ENCODE assay signal across 13 mouse cellular contexts in genomic region chr11:100816342-100816741, GRCm38 (mm10). TPM values are rescaled to one million over a fixed set of nuclear protein-coding genes. Genes with fewer than 3 reads are reported as not detected.
"Had no signal": no experiment of that assay in that cellular context is flagged by ENCODE, and none has a peak within 500 bp of the region (broad histone marks: within the 10 kb centered on the region; RNA-seq: fewer than 3 reads in every experiment).

No protein-coding gene starts in this region.

- H3K9me3 ChIP-seq: lung, embryonic 15.5 days; midbrain, embryonic 13.5 days had no signal

- H3K9ac ChIP-seq: limb, embryonic 12.5 days; liver, embryonic 14.5 days; lung, embryonic 15.5 days; midbrain, embryonic 13.5 days had no signal

- H3K36me3 ChIP-seq: limb, embryonic 12.5 days; lung, embryonic 15.5 days; midbrain, embryonic 13.5 days had no signal

- H3K27me3 ChIP-seq: lung, embryonic 15.5 days; midbrain, embryonic 13.5 days had no signal

- H3K27ac ChIP-seq: layer of hippocampus, adult 2 months; limb, embryonic 12.5 days; liver, embryonic 14.5 days; lung, embryonic 15.5 days; midbrain, embryonic 13.5 days had no signal

- ATAC-seq: midbrain, embryonic 13.5 days had no signal

- H3K4me3 ChIP-seq: layer of hippocampus, adult 2 months; limb, embryonic 12.5 days; lung, embryonic 15.5 days; midbrain, embryonic 13.5 days had no signal

- H3K4me1 ChIP-seq: midbrain, embryonic 13.5 days had no signal

- H3K4me2 ChIP-seq: limb, embryonic 12.5 days; lung, embryonic 15.5 days; midbrain, embryonic 13.5 days had no signal

- DNase-seq: kidney, postnatal 4 days; lung, postnatal 14 days; right cerebral cortex, postnatal 25 days; thymus, postnatal 4 days had no signal

RNA-seq across cellular contexts. Expression of gene Hcrt, which starts 53.6 kb away (rescaled TPM):
- total RNA-seq: layer of hippocampus, adult 2 months; megakaryocyte progenitor cell, adult 5-6 weeks had no signal
- polyA plus RNA-seq: kidney, embryonic 14.5 days; limb, embryonic 12.5 days; liver, embryonic 14.5 days; lung, embryonic 15.5 days; small intestine, adult 2 months; stomach, embryonic 16.5 days had no signal

RNA-seq across cellular contexts. Expression of gene Kcnh4, which starts 56.6 kb away (rescaled TPM):
- total RNA-seq: megakaryocyte progenitor cell, adult 5-6 weeks had no signal
- polyA plus RNA-seq: kidney, embryonic 14.5 days; limb, embryonic 12.5 days; liver, embryonic 14.5 days; lung, embryonic 15.5 days had no signal
